Mouse (Mus musculus): ENCODE measurements around the gene Abt1. TPM values are rescaled to one million over a fixed set of nuclear protein-coding genes. Genes with fewer than 3 reads are reported as not detected.

The Abt1 gene
- polyA plus RNA-seq, 1 experiment from 2014 or later, result 17.1 TPM

DNA sequence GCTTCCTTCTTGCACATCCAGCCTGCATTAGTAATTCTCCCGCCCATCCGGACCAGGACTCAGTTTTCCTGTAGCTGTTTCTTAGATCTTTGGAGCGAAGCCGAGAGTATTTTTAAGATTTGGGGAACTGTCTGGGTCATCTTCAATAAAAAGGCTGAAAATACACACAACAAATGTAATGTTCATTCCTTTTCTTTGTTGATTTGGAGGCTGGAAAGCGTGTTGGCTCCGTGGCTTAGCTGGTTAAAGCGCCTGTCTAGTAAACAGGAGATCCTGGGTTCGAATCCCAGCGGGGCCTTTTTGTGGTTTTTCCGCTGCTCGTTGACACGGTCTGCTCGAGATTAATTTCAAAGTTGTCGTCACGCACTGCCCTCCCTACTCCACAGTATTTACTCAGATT lies 26.7 kb upstream of the Abt1 start:
- H3K9me3 ChIP-seq (replicated peaks), result no peaks in the 10 kb centered on the region
- H3K4me1 ChIP-seq, result no peaks in the 10 kb centered on the region
- peak; percentile 88 for DNase-seq (ENCODE audit: low spot score)
- H3K4me3 ChIP-seq, result peak overlapping the region; percentile 65
- H3K27ac ChIP-seq, result peak overlapping the region; percentile 77
- under 1% methylated on average over 15 of the region's 15 CpGs for WGBS
- no peaks in the 10 kb centered on the region for H3K27me3 ChIP-seq (ENCODE audit: low read depth, poor library complexity, severe bottlenecking)
- no peaks in the 10 kb centered on the region for H3K36me3 ChIP-seq

DNA sequence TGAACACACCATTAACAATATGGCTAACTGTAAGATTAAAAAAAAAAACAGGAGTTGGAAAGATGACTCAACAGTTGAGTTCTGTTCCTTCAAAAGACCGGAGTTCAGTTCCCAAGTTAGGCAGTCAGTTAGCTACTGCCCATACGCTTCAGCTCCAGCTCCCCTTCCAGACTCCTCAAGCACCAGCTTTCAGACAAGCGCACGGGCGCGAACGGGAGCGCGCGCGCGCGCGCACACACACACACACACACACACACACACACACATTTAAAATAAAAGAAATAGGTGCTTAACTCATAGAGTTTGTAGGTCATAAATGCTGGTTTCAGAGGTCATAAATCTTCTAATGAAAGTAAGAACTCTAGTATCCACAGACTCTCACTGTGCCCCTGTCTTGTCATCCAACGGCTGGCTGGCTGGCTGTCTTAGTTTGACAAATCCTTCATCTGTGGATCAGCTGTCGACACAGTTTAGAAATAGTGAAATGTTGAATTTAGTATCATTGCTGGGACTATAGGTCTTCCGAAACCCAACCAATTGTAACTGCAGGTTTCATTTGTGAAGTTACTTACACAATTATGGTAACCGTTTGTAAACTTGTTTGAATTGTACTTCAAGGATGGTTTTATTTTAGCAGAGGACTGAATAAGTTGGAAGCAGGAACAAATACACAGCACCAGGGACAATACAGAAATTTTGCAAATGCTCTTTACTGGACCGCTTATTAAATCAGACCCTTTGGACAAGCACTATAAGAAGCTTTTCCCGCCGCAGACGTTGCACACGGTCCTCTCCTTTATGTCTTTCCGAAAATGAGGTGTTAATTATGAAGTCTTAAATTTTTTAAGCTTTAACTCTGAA lies 25.8 kb upstream of the Abt1 start:
- 1% methylated on average over 24 of the region's 24 CpGs for WGBS
- Histone ChIP-seq H3K9me3 (replicated peaks) (no peaks in the 10 kb centered on the region), H3K4me1 (peaks cover 4% of the 10 kb centered on the region), H3K36me3 (no peaks in the 10 kb centered on the region), H3K27ac (peak overlapping the region; percentile 77), H3K27me3 (ENCODE audit: low read depth, poor library complexity, severe bottlenecking) (no peaks in the 10 kb centered on the region), H3K4me3 (peak overlapping the region; percentile 65)
- peak; percentile 79 for DNase-seq (ENCODE audit: low spot score)

DNA sequence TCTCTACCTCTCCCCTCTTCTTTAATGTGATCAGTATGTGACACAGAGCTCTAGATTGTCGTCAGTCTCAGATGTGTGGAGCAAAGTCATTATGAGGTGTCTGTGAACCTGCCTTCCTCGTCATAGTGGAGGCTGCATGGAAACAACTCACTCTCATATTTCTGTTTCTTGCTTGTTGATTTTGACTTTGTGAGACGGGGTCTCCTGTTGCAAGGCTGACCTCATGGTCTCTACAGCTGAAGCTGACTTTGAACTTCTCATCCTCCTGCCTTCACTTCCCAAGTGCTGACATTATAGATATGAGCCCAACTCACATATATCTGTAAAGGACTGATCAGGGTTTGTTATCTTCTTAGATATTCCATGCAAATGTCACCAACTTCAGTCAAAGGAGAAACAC lies 25.1 kb upstream of the Abt1 start:
- WGBS, result 49% methylated on average over 3 of the region's 3 CpGs
- H3K27me3 ChIP-seq (ENCODE audit: low read depth, poor library complexity, severe bottlenecking), result no peaks in the 10 kb centered on the region
- DNase-seq (ENCODE audit: low spot score), result no peak

DNA sequence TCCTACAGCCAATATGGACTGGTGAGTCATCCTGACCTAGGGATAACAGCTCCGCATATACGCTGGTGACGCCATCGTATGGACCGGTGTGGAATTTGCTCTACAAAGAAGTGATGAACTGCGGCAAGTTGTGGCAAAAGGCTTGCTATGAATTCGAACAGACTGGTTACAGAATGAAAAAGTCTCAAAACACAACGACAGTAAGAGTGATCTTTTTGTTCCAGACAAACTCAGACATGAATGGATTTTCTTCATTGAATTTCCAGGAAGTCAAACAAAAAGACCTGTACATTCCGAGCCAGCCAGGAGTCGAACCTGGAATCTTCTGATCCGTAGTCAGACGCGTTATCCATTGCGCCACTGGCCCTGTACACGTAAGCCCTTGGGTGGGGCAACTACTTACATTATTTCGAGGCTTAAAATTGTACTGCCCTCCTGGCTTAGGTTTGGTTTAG lies 22.9 kb upstream of the Abt1 start:
- H3K36me3 ChIP-seq, result no peaks in the 10 kb centered on the region
- H3K27ac ChIP-seq, result peak overlapping the region; percentile 80
- no peaks in the 10 kb centered on the region for H3K9me3 ChIP-seq (replicated peaks)
- H3K4me3 ChIP-seq, result peak overlapping the region; percentile 76
- WGBS, result under 1% methylated on average over 16 of the region's 16 CpGs
- peaks cover 6% of the 10 kb centered on the region for H3K4me1 ChIP-seq
- no peaks in the 10 kb centered on the region for H3K27me3 ChIP-seq (ENCODE audit: low read depth, poor library complexity, severe bottlenecking)
- peak; percentile 86 for DNase-seq (ENCODE audit: low spot score)

More for the DNA sequence above, 25.1 kb upstream of the Abt1 start:
- Histone ChIP-seq H3K4me3 (peak overlapping the region; percentile 65), H3K36me3 (no peaks in the 10 kb centered on the region), H3K27ac (no peak overlapping the region), H3K9me3 (replicated peaks) (no peaks in the 10 kb centered on the region), H3K4me1 (peaks cover 6% of the 10 kb centered on the region)

DNA sequence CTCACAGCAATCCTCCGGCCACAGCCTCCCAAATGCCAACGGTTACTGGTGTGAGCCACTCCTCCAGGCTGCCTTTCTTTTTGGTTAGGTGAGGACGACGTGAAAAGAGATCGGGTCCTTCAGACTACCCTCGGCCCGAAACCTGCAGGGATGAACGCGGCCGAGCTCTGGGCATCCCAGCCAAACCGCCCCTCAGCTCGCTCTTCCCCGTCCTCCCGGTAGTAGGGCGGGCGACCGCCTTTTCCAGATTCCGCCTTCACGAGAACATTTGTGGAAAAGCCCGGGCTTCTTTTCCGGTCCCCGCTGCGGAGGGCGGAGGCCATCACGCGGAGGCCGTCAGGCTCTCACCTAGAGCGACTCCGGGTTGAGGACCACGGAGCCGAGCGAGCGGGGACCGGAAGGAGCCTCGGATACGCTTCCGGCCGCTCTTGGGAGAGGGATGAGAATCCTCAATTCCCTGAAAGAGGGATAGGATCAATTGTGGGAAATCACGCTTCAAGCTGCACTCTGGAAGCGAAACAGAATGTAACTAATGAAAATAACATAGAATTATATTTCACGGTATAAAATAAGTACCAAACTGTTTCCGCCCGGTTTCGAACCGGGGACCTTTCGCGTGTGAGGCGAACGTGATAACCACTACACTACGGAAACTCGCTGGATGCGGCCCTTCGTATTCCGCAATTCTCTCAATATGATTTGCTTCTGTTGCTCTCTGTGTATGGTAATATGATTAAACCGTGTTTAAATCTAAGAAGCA lies 22.1 kb upstream of the Abt1 start:
- no peaks in the 10 kb centered on the region for H3K27me3 ChIP-seq (ENCODE audit: low read depth, poor library complexity, severe bottlenecking)
- H3K9me3 ChIP-seq (replicated peaks), result no peaks in the 10 kb centered on the region
- peaks cover 6% of the 10 kb centered on the region for H3K4me1 ChIP-seq
- H3K36me3 ChIP-seq, result no peaks in the 10 kb centered on the region
- peak; percentile 92 for DNase-seq (ENCODE audit: low spot score)
- peak overlapping the region; percentile 97 for H3K27ac ChIP-seq
- H3K4me3 ChIP-seq, result peak overlapping the region; percentile 76
- WGBS, result under 1% methylated on average over 55 of the region's 55 CpGs

DNA sequence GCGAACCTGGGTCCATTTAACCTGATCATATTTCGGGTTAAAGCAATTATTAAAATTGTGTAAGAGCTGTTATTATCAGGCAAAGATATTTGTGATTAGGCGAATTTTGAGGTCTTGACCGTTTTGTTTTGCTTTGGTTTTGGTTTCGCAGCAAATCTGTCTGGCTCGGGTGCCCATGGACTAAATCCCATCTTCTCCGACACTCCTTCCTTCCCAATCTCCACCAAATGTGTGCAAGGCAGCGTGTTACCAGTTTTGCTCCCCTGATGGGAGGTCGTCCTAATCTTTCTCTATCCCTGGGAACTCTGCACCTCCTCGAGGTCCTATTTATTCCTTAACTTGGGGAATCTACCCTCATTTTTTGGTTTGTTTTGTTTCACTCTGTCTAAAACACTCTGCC lies 21.5 kb upstream of the Abt1 start:
- H3K36me3 ChIP-seq, result no peaks in the 10 kb centered on the region

DNA sequence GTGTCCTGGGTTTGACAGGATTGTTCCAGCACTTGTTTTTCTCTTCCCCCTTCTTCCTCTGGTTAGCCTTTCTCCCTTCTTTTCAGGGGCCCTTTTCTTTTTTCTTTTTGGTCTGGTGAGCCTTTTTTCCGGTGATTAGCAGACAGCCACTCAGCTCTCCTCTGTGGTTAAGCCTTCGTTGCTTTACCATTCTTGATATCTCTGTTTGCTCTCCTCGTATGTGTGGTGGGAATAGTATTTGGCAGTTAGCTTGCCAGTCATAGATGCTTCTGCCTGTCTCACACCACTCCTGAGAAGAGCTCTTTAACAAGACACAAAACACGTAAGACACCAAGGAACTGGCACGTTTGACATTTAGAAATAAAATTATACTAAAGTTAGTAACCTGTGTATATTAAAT lies 20.8 kb upstream of the Abt1 start:
- Histone ChIP-seq H3K4me3 (peak overlapping the region; percentile 76), H3K27me3 (ENCODE audit: low read depth, poor library complexity, severe bottlenecking) (no peaks in the 10 kb centered on the region), H3K4me1 (peaks cover 6% of the 10 kb centered on the region), H3K36me3 (no peaks in the 10 kb centered on the region), H3K27ac (no peak overlapping the region), H3K9me3 (replicated peaks) (no peaks in the 10 kb centered on the region)
- 76% methylated on average over 5 of the region's 5 CpGs for WGBS
- DNase-seq (ENCODE audit: low spot score), result no peak

More for the DNA sequence above, 21.5 kb upstream of the Abt1 start:
- Histone ChIP-seq H3K27ac (peak overlapping the region; percentile 97), H3K27me3 (ENCODE audit: low read depth, poor library complexity, severe bottlenecking) (no peaks in the 10 kb centered on the region), H3K4me3 (peak overlapping the region; percentile 76), H3K9me3 (replicated peaks) (no peaks in the 10 kb centered on the region), H3K4me1 (peaks cover 6% of the 10 kb centered on the region)
- no peak for DNase-seq (ENCODE audit: low spot score)
- WGBS, result 3% methylated on average over 10 of the region's 10 CpGs

DNA sequence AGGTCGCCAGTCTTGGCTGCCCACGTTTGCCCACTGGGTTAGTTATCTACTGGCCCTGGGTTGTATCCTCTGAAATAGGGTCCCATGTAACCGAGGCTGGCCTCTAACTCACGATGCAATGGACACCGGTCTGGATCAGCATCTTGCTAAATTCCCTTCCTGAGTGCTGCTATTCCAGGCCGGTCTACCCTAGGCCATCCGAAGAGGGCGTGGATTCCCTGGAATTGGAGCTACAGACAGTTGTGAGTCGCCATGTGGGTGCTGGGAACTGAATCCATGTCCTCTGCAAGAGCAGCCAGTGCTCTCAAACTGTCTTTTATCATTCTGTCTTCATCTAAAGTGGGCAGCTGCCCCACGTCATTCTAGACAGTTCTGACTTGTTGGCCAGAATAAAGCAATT lies 16.2 kb upstream of the Abt1 start:
- H3K4me3 ChIP-seq, result no peak overlapping the region
- WGBS, result 68% methylated on average over 10 of the region's 10 CpGs
- no peaks in the 10 kb centered on the region for H3K9me3 ChIP-seq (replicated peaks)
- peaks cover 15% of the 10 kb centered on the region for H3K4me1 ChIP-seq
- H3K36me3 ChIP-seq, result no peaks in the 10 kb centered on the region
- H3K27me3 ChIP-seq (ENCODE audit: low read depth, poor library complexity, severe bottlenecking), result no peaks in the 10 kb centered on the region
- no peak for DNase-seq (ENCODE audit: low spot score)
- no peak overlapping the region for H3K27ac ChIP-seq

DNA sequence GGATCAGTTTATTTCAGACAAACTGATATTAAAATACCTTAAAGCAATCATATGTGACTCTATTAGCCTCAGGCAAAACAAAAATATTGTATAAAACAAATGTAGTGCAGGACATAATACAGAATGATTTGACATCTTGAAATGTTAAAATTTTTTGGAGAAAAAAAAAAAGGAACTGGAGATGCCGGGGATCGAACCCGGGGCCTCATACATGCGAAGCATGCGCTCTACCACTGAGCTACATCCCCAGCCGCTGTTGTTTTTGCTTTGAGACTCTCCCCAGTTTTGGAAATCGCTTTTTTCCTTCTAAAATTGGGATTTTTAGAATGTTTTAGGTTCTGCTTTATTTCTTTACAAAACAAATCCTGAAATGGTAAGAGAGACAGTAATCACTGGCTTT lies 14.9 kb upstream of the Abt1 start:
- H3K4me3 ChIP-seq, result peak overlapping the region; percentile 66
- H3K9me3 ChIP-seq (replicated peaks), result no peaks in the 10 kb centered on the region
- H3K4me1 ChIP-seq, result peaks cover 21% of the 10 kb centered on the region
- H3K27me3 ChIP-seq (ENCODE audit: low read depth, poor library complexity, severe bottlenecking), result no peaks in the 10 kb centered on the region
- no peak overlapping the region for H3K27ac ChIP-seq
- WGBS, result 0% methylated on average over 7 of the region's 7 CpGs
- DNase-seq (ENCODE audit: low spot score), result peak; percentile 68
- no peaks in the 10 kb centered on the region for H3K36me3 ChIP-seq

DNA sequence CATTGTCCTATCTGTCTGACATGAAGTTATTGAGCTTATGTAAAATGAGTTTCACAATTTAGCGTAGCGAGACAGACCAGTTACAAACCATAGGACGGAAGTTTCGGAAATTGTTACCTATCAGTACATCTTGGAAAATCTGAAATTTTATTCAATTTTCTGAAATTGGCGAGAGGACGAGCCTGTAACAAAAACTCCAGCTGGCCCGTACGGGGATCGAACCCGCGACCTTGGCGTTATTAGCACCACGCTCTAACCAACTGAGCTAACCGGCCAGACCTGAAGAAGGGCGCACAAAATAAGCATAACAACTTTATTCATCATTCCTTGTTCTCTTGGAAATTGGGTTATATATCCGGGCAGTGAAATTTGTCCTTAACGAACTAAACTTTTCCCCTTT lies 14.2 kb upstream of the Abt1 start:
- peaks cover 21% of the 10 kb centered on the region for H3K4me1 ChIP-seq
- peak overlapping the region; percentile 66 for H3K4me3 ChIP-seq
- H3K27ac ChIP-seq, result no peak overlapping the region
- no peaks in the 10 kb centered on the region for H3K27me3 ChIP-seq (ENCODE audit: low read depth, poor library complexity, severe bottlenecking)
- DNase-seq (ENCODE audit: low spot score), result peak; percentile 86
- no peaks in the 10 kb centered on the region for H3K9me3 ChIP-seq (replicated peaks)
- no peaks in the 10 kb centered on the region for H3K36me3 ChIP-seq
- WGBS, result 0% methylated on average over 17 of the region's 17 CpGs

DNA sequence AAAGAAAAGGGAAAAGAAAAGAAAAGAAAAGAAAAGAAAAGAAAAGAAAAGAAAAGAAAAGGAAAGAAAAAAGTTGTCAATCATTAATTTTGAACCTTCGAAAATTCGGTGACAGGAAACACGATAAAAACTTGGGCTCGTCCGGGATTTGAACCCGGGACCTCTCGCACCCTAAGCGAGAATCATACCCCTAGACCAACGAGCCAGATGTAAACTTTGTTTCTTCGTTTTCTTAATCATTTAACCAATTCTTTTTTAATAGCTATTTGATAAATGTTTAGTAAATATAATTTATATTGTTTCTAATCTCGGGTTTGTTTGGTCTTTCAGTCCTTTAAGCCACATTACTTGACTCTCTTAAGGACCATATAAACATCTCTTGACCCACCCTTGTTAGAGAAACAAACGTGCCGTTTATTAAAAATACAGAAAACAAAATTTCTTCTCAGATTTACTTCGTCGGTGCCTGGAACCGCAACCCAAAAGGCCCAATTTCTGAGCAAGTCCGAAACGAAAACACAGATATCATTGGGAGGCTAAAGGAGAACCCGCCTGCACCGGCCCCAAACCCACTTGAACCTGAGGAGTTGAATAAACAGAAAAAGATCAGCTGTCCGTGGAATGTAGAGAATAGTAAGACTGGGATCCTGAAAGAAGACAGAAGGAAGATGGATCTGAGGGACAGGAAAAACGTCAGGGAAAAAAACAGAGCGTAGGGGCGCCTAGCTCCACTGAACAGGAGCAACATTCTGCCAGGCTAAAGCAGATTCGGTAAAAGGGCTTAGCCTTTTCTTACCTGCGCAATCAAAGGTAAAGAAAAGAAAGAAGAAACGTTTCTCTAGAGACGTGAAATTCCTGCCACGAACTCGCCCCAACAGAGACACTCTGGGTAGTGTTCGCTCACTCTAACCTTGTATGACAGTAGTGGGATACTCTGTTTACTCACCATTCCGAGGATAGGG lies 13.5 kb upstream of the Abt1 start:
- no peaks in the 10 kb centered on the region for H3K36me3 ChIP-seq
- H3K27me3 ChIP-seq (ENCODE audit: low read depth, poor library complexity, severe bottlenecking), result no peaks in the 10 kb centered on the region
- H3K4me3 ChIP-seq, result peak overlapping the region; percentile 66
- under 1% methylated on average over 32 of the region's 32 CpGs for WGBS
- peaks cover 21% of the 10 kb centered on the region for H3K4me1 ChIP-seq
- peak; percentile 48 for DNase-seq (ENCODE audit: low spot score)
- peak overlapping the region; percentile 61 for H3K27ac ChIP-seq
- H3K9me3 ChIP-seq (replicated peaks), result no peaks in the 10 kb centered on the region

DNA sequence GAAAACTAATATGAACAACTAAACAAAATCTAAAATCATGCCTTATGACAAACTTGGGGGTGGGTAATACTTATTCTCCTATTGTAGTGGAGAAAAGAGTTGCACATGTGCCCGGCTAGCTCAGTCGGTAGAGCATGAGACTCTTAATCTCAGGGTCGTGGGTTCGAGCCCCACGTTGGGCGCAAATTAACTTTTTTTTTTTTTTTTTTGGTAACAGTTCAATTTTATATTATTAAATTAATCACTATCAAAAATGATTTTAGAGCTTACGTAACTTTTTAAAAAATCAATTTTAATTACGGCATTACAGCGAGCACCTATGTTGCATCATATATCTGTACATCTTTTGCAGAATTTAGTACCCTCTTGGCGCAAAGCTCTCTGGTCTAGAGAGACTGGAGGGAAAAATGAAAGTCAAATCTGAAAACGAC lies 12.6 kb upstream of the Abt1 start:
- DNase-seq (ENCODE audit: low spot score), result no peak
- H3K27me3 ChIP-seq (ENCODE audit: low read depth, poor library complexity, severe bottlenecking), result no peaks in the 10 kb centered on the region
- H3K27ac ChIP-seq, result no peak overlapping the region
- H3K9me3 ChIP-seq (replicated peaks), result no peaks in the 10 kb centered on the region
- peak overlapping the region; percentile 66 for H3K4me3 ChIP-seq
- H3K4me1 ChIP-seq, result peaks cover 21% of the 10 kb centered on the region
- H3K36me3 ChIP-seq, result no peaks in the 10 kb centered on the region
- WGBS, result under 1% methylated on average over 11 of the region's 11 CpGs

Data from limb, embryonic 10.5 days (tissue).